Mouse (Mus musculus) midbrain, embryonic 11.5 days (tissue): ENCODE data around the gene Shisa3. TPM values are rescaled to one million over a fixed set of nuclear protein-coding genes. Genes with fewer than 3 reads are reported as not detected.
A peak's percentile ranks its signal among the peaks of the same experiment; 100 is the strongest.

Experiments used
- ATAC-seq: fragments of 200-750 bp; cut with Nextera tagmentation; 2 replicates; pipeline ENCODE4 v1.8.0; 2017; ENCODE audit warnings: moderate TSS enrichment, moderate library complexity; ENCODE audit not compliant: low FRiP score
- DNase-seq: peaks from one replicate; pipeline ENCODE4 v3.0.0; 2015; ENCODE audit warnings: low spot score; ENCODE audit errors: missing footprints
- H3K27ac ChIP-seq: fragments of 300-500 bp; sonication (generic); 2 replicates; pipeline ENCODE4 v1.5.1; 2014; ENCODE audit warnings: low read depth, low read length
- H3K27me3 ChIP-seq: fragments of 300-500 bp; sonication (generic); 2 replicates; pipeline ENCODE4 v1.6.1; 2014; ENCODE audit warnings: mild to moderate bottlenecking, low read length, moderate library complexity, mixed read lengths; ENCODE audit not compliant: control insufficient read depth, insufficient read depth
- H3K36me3 ChIP-seq: fragments of 300-500 bp; sonication (generic); 2 replicates; pipeline ENCODE4 v1.6.1; 2014; ENCODE audit warnings: mild to moderate bottlenecking, low read length, moderate library complexity, mixed read lengths; ENCODE audit not compliant: control insufficient read depth, insufficient read depth
- H3K4me1 ChIP-seq: fragments of 300-500 bp; sonication (generic); 2 replicates; pipeline ENCODE4 v1.6.1; 2014; ENCODE audit warnings: low read length; ENCODE audit not compliant: control insufficient read depth, insufficient read depth
- H3K4me2 ChIP-seq: fragments of 300-500 bp; sonication (generic); 2 replicates; pipeline ENCODE4 v1.6.1; 2014; ENCODE audit warnings: mild to moderate bottlenecking, moderate library complexity
- H3K4me3 ChIP-seq: fragments of 300-500 bp; sonication (generic); 2 replicates; pipeline ENCODE4 v1.5.1; 2014; ENCODE audit warnings: low read depth, low read length
- H3K9ac ChIP-seq: fragments of 300-500 bp; sonication (generic); 2 replicates; pipeline ENCODE4 v1.6.1; 2014; ENCODE audit warnings: low read length
- H3K9me3 ChIP-seq: fragments of 300-500 bp; sonication (generic); 2 replicates; pipeline ENCODE4 v1.6.1; 2016; ENCODE audit warnings: low read length; ENCODE audit not compliant: control insufficient read depth
- WGBS: fragments of 180-500 bp; shearing (Covaris S2); extraction: QIAGEN DNeasy Blood & Tissue Kit; methylation state at CpG from one replicate; pipeline ENCODE4 v1.1.7; 2014; 5-methylcytosine and 5-hydroxymethylcytosine counted together
- polyA plus RNA-seq: library from polyadenylated mRNA; unstranded; fragments of >200 nt; fragmentation: Nextera tagmentation; extraction: Ambion mirVana; gene quantifications from 2 replicates; pipeline ENCODE4 v1.2.1, GENCODE M21; 2014

The Shisa3 gene
- polyA plus RNA-seq, 1 experiment from 2014 or later = 23.1 TPM

GRCm38 (mm10) chr5:67643537-67644255, 36.0 kb downstream of the Shisa3 start:
- H3K36me3 ChIP-seq = no peaks in the 10 kb centered on the region
- ATAC-seq (no peak), DNase-seq (no peak)
- no peak overlapping the region for H3K27ac ChIP-seq
- H3K4me3 ChIP-seq = no peak overlapping the region
- no peak overlapping the region for H3K4me2 ChIP-seq
- 91% methylated on average over 5 of the region's 5 CpGs for WGBS
- no peaks in the 10 kb centered on the region for H3K4me1 ChIP-seq
- no peaks in the 10 kb centered on the region for H3K9me3 ChIP-seq
- peaks cover 87% of the 10 kb centered on the region for H3K27me3 ChIP-seq
- H3K9ac ChIP-seq = no peak overlapping the region

- Histone ChIP-seq H3K9ac (no peak overlapping the region), H3K4me1 (no peaks in the 10 kb centered on the region), H3K27me3 (peaks cover 91% of the 10 kb centered on the region), H3K9me3 (no peaks in the 10 kb centered on the region), H3K27ac (no peak overlapping the region), H3K4me2 (no peak overlapping the region), H3K36me3 (no peaks in the 10 kb centered on the region), H3K4me3 (no peak overlapping the region)
- 93% methylated on average over 20 of the region's 20 CpGs for WGBS
- no peak for DNase-seq
- ATAC-seq = no peak
Measured at GRCm38 (mm10) chr5:67646756-67647529, 39.3 kb downstream of the Shisa3 start.

- peaks cover 90% of the 10 kb centered on the region for H3K27me3 ChIP-seq
- H3K9me3 ChIP-seq = no peaks in the 10 kb centered on the region
- peak; percentile 23; the same call in 1 of the 2 replicates for ATAC-seq
- no peak overlapping the region for H3K27ac ChIP-seq
- H3K4me3 ChIP-seq = no peak overlapping the region
- H3K9ac ChIP-seq = no peak overlapping the region
- DNase-seq = no peak
- H3K4me2 ChIP-seq = no peak overlapping the region
- 80% methylated on average over 21 of the region's 21 CpGs for WGBS
- H3K4me1 ChIP-seq = no peaks in the 10 kb centered on the region
- H3K36me3 ChIP-seq = no peaks in the 10 kb centered on the region
Measured at GRCm38 (mm10) chr5:67647568-67647967, 39.9 kb downstream of the Shisa3 start.

GRCm38 (mm10) chr5:67649156-67649555, 41.5 kb downstream of the Shisa3 start:
- Histone ChIP-seq H3K4me1 (no peaks in the 10 kb centered on the region), H3K4me2 (no peak overlapping the region), H3K9ac (no peak overlapping the region), H3K36me3 (no peaks in the 10 kb centered on the region), H3K9me3 (no peaks in the 10 kb centered on the region), H3K4me3 (no peak overlapping the region), H3K27ac (no peak overlapping the region), H3K27me3 (peaks cover 93% of the 10 kb centered on the region)
- DNase-seq = no peak
- no peak for ATAC-seq
- 92% methylated on average over 4 of the region's 4 CpGs for WGBS

- DNase-seq = no peak
- no peak for ATAC-seq
- H3K36me3 ChIP-seq = no peaks in the 10 kb centered on the region
- H3K4me1 ChIP-seq = peaks cover 4% of the 10 kb centered on the region
- no peak overlapping the region for H3K9ac ChIP-seq
- 92% methylated on average over 5 of the region's 5 CpGs for WGBS
- no peaks in the 10 kb centered on the region for H3K9me3 ChIP-seq
- H3K27ac ChIP-seq = no peak overlapping the region
- H3K4me2 ChIP-seq = no peak overlapping the region
- H3K27me3 ChIP-seq = peaks cover 93% of the 10 kb centered on the region
- no peak overlapping the region for H3K4me3 ChIP-seq
Measured at GRCm38 (mm10) chr5:67650021-67650420, 42.3 kb downstream of the Shisa3 start.

- Histone ChIP-seq H3K9me3 (no peaks in the 10 kb centered on the region), H3K36me3 (no peaks in the 10 kb centered on the region), H3K4me2 (no peak overlapping the region), H3K4me1 (peaks cover 21% of the 10 kb centered on the region), H3K27me3 (peaks cover 84% of the 10 kb centered on the region), H3K9ac (no peak overlapping the region), H3K27ac (no peak overlapping the region), H3K4me3 (no peak overlapping the region)
- DNase-seq = no peak
- 91% methylated on average over 4 of the region's 4 CpGs for WGBS
- no peak for ATAC-seq
Measured at GRCm38 (mm10) chr5:67652468-67652867, 44.8 kb downstream of the Shisa3 start.

- Histone ChIP-seq H3K4me3 (no peak overlapping the region), H3K27me3 (peaks cover 80% of the 10 kb centered on the region), H3K4me1 (peaks cover 23% of the 10 kb centered on the region), H3K9ac (no peak overlapping the region), H3K36me3 (no peaks in the 10 kb centered on the region), H3K27ac (no peak overlapping the region), H3K9me3 (no peaks in the 10 kb centered on the region), H3K4me2 (no peak overlapping the region)
- no peak for ATAC-seq
- DNase-seq = no peak
- WGBS = 90% methylated on average over 3 of the region's 3 CpGs
Measured at GRCm38 (mm10) chr5:67653543-67653942, 45.9 kb downstream of the Shisa3 start.

- Histone ChIP-seq H3K9me3 (no peaks in the 10 kb centered on the region), H3K4me2 (no peak overlapping the region), H3K36me3 (no peaks in the 10 kb centered on the region), H3K27me3 (peaks cover 80% of the 10 kb centered on the region), H3K4me3 (no peak overlapping the region), H3K4me1 (peaks cover 23% of the 10 kb centered on the region), H3K9ac (no peak overlapping the region), H3K27ac (peak overlapping the region; percentile 2; the same call in 1 of the 2 replicates)
- 41% methylated on average over 5 of the region's 5 CpGs for WGBS
- no peak for ATAC-seq
- no peak for DNase-seq
Measured at GRCm38 (mm10) chr5:67654572-67654971, 46.9 kb downstream of the Shisa3 start.
